Mouse (Mus musculus) right cerebral cortex, postnatal 10 days (tissue): ENCODE results near the gene Olfr13.
A peak's percentile ranks its signal among the peaks of the same experiment; 100 is the strongest.
"Not testable (repeated sequence)": the region's sequence is repeated elsewhere in the genome, so short reads cannot be mapped to it uniquely, and the experiment has no call there.

Source experiments
- DNase-seq, 2 experiments: peaks; one replicate each; pipeline ENCODE4 v3.0.0; 2021; ENCODE audit warnings: low spot score in 2 of 2

Gene Olfr13

DNA sequence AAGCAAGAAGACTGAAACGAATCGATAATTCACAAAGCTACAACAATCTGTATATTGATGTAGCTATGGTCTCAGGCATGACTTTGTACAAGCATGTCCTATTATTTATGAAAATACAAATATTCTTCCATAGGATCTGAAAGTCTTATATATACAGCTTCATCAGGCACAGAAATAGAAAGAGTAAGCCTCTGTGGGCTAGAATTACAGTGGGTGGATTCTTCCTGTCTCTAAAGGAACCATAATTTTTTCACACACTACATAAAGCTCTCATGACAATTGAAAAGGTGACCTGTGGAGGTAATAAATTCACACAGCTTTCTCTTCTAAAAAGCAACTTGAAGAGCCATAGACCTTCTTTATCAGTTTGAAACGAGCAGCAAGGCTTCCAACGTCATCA, at the start of gene Olfr13:
TSS of gene Olfr13 (plus strand) at position 301 of the 400 bp plus-strand sequence.
- DNase-seq = no peak

DNA sequence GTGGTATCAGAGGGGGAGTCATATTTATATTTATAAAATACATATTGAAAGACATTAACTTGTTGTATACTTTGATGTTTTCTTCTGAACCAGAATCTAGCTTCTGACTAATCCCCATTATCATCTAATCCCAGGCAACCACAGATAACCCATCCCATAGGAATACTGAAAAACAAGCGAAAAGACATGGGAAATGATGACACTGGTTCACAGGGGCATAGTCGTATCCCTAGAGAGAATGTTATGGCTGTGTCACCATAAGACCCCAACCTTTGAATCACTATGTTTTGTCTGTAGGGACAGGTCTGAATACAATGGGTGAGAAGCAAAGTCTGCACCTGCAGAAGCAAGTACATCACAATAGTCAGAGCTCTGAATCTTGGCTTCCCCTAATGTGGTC, 25.7 kb upstream of the Olfr13 start, which contains the start of gene Olfr237-ps1:
TSS of gene Olfr237-ps1 (plus strand) at position 301 of the 400 bp plus-strand sequence.
- not testable (repeated sequence) for DNase-seq

GRCm38 (mm10) chr6:43159502-43159901, 12.4 kb upstream of the Olfr13 start:
- DNase-seq = no peak

GRCm38 (mm10) chr6:43162982-43163381, 9.0 kb upstream of the Olfr13 start, which contains the start of gene Olfr437:
Gene Olfr437 (plus strand): TSS chr6:43163282.
- DNase-seq = no peak

DNA sequence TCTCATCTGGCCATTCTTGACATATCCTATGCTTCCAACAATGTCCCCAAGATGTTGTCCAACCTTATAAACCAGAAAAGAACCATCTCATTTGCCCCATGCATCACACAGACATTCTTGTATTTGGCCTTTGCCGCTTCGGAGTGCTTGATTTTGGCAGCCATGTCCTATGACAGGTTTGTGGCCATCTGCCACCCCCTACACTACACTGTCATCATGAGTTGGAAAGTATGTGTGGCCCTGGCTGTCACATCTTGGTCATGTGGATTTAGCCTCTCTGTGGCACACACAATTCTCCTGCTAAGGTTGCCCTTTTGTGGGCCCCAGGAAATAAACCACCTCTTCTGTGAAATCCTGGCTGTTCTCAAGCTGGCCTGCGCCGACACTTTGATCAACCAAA, 4.7 kb upstream of the Olfr13 start:
- no peak for DNase-seq

- DNase-seq = no peak
These were observed 6.2 kb downstream of the Olfr13 start for GRCm38 (mm10) chr6:43178129-43178528.

GRCm38 (mm10) chr6:43178584-43179501, 6.9 kb downstream of the Olfr13 start:
- peak; percentile 31 to 46 for DNase-seq

- no peak for DNase-seq
These were observed 19.0 kb downstream of the Olfr13 start for GRCm38 (mm10) chr6:43190986-43191385.

DNA sequence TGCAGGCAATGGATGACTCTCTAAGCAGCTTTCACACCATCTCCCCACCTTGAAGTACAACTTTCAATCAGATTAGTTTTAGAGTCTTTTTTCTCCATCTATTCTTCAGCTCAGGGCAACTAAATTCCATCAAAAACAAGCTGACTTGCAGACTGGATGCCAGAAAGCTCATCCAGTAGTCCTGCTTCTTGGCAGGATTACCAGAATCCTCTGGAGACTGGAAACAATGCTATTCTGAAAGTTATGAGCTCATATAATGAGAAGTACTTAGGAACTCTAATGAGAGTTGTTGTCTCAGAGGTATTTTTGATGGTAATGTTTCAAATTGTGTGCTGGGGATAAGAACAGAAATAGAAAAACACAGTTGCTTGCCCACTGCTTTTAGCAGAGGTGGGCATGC, 24.8 kb downstream of the Olfr13 start, which contains the start of gene Olfr435:
TSS of gene Olfr435 (plus strand) at position 366 of the 400 bp plus-strand sequence.
- no peak for DNase-seq

DNA sequence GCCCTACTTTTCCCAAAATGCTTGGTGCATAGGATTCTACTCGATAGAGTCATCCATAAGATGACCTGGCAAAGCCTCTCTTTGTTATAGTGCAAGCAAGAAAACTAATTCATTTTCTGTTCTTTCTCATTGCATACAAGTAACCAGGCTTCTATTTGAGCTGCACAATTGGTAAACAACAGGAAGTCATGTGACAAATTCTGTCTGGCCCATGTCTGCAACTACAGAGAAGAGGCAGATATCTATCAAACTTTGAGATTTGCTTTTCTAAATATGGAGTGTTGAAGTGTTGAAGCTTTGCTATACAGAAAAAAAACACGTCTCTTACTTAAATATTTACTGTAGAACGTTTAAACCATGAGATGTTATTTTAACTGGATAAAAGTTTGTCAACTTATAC, 26.2 kb downstream of the Olfr13 start:
- DNase-seq = no peak

DNA sequence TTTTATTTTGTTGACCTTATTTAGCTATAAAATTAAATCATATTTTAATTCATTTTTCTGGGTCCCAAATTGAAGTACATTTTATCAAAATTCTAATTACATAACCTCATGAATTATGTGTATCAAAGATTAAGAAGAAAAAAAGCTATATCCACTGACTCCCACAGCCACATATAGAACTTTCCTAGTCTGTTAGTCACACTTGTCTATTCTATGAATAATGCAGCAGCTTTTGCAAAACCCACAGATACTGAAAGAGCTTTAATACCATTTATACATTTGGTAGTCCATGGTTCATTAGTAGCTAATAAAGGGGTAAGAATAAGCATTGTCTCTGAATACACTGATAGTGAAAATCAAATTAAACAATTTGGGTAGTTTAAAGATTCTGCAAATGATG, 30.8 kb downstream of the Olfr13 start:
- DNase-seq = no peak

DNA sequence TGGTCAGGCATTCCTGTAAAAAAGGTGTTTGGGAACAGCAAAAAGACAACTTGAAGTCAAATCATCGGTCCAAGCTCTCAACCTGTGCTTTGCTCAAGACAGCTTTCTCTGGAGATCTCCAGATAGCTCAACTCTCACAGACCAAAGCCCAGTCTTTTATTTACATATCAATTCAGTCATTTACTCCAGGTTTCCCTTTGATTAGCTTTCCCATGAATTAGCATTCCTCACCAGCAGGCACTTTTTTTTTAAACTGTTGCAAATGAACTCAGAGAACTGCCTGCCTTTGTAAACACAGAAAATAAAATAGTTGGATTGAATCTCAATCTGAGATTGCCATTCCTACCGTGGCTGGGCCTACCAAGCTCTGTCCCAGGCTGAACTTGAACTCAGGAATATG, 33.4 kb downstream of the Olfr13 start:
- DNase-seq = no peak

DNA sequence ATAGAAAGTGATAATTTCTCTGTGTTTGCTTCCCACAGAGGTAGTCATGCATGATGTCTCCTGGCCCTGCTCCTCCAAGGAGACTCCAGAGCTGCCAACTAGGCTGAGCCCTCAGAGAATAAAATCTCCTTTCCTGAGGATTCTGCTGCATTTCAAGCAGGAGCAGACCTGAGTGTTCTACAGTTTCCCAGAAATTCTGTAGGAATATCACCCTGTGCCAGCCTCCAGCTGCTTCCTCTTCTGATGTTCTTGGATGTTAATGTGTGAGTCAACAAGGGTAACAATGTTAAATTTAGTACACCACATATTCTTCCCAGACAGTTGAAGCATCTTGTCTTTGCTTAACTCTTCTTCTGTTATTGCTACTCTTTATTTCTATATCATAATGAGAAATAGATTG, 40.9 kb downstream of the Olfr13 start, which contains the start of gene Olfr434:
TSS of gene Olfr434 (plus strand) at position 149 of the 400 bp plus-strand sequence.
- DNase-seq = peak in 1 of 2 experiments; percentile 20
